Mouse (Mus musculus) megakaryocyte, embryonic 14.5 days (primary cell): ENCODE measurements around the gene Bri3.

Experiments used
- FLI1 ChIP-seq: IDR thresholded peaks from 2 replicates; pipeline ENCODE4 v1.6.1; 2012; ENCODE audit warnings: low read length, inconsistent platforms, mixed read lengths
- GATA1 ChIP-seq: IDR thresholded peaks from 3 replicates; pipeline ENCODE4 v1.6.1; 2012; ENCODE audit warnings: mixed read lengths, low read length, inconsistent platforms, borderline replicate concordance

GRCm38 (mm10) chr5:144278374-144278960 lies 34.2 kb downstream of the Bri3 start:
- TF ChIP-seq GATA1 (no peak), FLI1 (no peak)
